Mouse (Mus musculus): ENCODE measurements around the gene Gpatch3. TPM values are rescaled to one million over a fixed set of nuclear protein-coding genes. Genes with fewer than 3 reads are reported as not detected.

The Gpatch3 gene
- polyA plus RNA-seq, 2 experiments = 8.0 to 8.1 TPM

DNA sequence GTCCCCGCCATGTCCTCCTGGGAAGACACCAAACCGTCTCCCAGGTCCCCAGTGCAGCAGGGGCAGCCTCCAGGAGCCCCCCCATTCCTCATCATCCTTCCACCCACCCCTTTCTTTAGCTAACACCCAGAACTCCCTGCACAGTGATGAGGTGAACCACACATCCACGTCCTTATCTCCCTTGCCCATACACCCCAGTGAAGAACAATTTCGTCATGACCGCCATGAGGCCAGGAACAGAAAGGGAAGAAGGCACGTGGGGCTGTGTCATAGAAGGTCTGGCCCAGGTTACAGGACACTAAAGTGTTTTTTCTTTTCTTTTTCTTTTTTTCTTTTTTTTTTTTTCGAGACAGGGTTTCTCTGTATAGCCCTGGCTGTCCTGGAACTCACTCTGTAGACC is 50.3 kb downstream of the Gpatch3 start:
- H3K27ac ChIP-seq (replicated peaks; ENCODE audit: low read depth, low read length) = no peak overlapping the region
- peaks cover 51% of the 10 kb centered on the region for H3K36me3 ChIP-seq (ENCODE audit: control insufficient read depth, insufficient read depth, low read length)
- TF ChIP-seq POLR2A (IDR thresholded peaks at IDR 0.05; ENCODE audit: borderline replicate concordance, extremely low read depth, insufficient read depth, insufficient read length) = no peak
- no peak overlapping the region for H3K4me3 ChIP-seq (replicated peaks; ENCODE audit: low read length)
- H3K9ac ChIP-seq (ENCODE audit: low read depth, low read length, severe bottlenecking) = no peak overlapping the region
- H3K4me2 ChIP-seq (replicated peaks; ENCODE audit: low read depth, low read length, severe bottlenecking) = no peak overlapping the region
- ATAC-seq (ENCODE audit: low FRiP score, low read depth) (no peak), DNase-seq (ENCODE audit: low spot score) (no peak)
- no peaks in the 10 kb centered on the region for H3K9me3 ChIP-seq (ENCODE audit: control insufficient read depth, low read length)
- H3K27me3 ChIP-seq (ENCODE audit: control insufficient read depth, insufficient read depth, low read length) = no peaks in the 10 kb centered on the region
- 93% methylated on average over 7 of the region's 7 CpGs for WGBS
- no peaks in the 10 kb centered on the region for H3K4me1 ChIP-seq (ENCODE audit: control insufficient read depth, insufficient read depth, low read length)

DNA sequence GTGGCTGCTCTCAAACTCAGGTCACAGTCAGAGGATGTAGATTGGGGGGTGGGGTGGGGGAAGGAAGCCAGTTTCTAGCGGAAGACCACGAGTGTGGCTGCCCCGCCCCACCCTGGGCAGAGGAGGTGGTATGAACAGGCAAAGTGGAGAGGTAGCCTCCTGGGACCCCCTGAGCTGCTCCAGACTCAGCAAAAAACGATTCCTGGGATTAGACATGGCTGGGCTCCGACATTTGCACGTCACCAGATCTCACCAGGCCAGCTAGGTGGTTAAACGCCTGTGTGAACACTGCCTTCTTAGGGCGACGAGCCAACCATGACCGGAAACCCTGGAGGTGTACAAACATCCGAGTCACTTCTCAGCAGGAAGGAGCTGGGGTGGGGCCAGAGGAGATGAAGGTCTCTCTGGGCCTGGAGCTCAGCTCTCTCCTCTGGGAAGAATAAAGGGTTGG is 51.1 kb downstream of the Gpatch3 start:
- H3K9ac ChIP-seq (ENCODE audit: low read depth, low read length, severe bottlenecking) = no peak overlapping the region
- 68% methylated on average over 11 of the region's 11 CpGs for WGBS
- ATAC-seq (ENCODE audit: low FRiP score, low read depth) (no peak), DNase-seq (ENCODE audit: low spot score) (no peak)
- H3K4me3 ChIP-seq (replicated peaks; ENCODE audit: low read length) = no peak overlapping the region
- no peaks in the 10 kb centered on the region for H3K9me3 ChIP-seq (ENCODE audit: control insufficient read depth, low read length)
- no peaks in the 10 kb centered on the region for H3K4me1 ChIP-seq (ENCODE audit: control insufficient read depth, insufficient read depth, low read length)
- no peaks in the 10 kb centered on the region for H3K27me3 ChIP-seq (ENCODE audit: control insufficient read depth, insufficient read depth, low read length)
- H3K27ac ChIP-seq (replicated peaks; ENCODE audit: low read depth, low read length) = no peak overlapping the region
- H3K36me3 ChIP-seq (ENCODE audit: control insufficient read depth, insufficient read depth, low read length) = peaks cover 46% of the 10 kb centered on the region
- TF ChIP-seq POLR2A (IDR thresholded peaks at IDR 0.05; ENCODE audit: borderline replicate concordance, extremely low read depth, insufficient read depth, insufficient read length) = no peak
- H3K4me2 ChIP-seq (replicated peaks; ENCODE audit: low read depth, low read length, severe bottlenecking) = no peak overlapping the region

DNA sequence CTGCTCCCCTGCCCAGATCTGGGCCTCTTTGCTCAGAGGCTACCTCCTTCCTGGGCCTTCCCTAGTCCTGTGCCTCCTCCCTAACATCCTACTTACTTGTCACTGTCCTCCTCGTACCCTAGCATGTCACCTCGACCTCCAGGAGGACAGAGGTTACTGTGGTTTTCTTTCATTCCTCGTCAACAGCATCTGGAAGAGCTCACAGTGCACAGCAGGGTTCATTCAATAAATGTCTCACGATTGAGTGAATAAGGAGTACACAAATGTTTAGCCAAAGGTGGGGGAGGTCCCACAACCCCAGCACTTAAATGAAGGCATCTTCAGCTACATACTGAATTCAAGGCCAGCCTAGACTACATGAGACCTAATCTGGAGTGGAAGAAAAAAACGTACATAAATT is 51.7 kb downstream of the Gpatch3 start:
- no peak for TF ChIP-seq POLR2A (IDR thresholded peaks at IDR 0.05; ENCODE audit: borderline replicate concordance, extremely low read depth, insufficient read depth, insufficient read length)
- 43% methylated on average over 5 of the region's 5 CpGs for WGBS
- Histone ChIP-seq H3K36me3 (ENCODE audit: control insufficient read depth, insufficient read depth, low read length) (peaks cover 42% of the 10 kb centered on the region), H3K4me1 (ENCODE audit: control insufficient read depth, insufficient read depth, low read length) (0 out of 2 replicates have a peak, but pooled peaks cover under 1% of the 10 kb centered on the region), H3K9ac (ENCODE audit: low read depth, low read length, severe bottlenecking) (no peak overlapping the region), H3K4me2 (replicated peaks; ENCODE audit: low read depth, low read length, severe bottlenecking) (no peak overlapping the region), H3K27ac (replicated peaks; ENCODE audit: low read depth, low read length) (no peak overlapping the region), H3K27me3 (ENCODE audit: control insufficient read depth, insufficient read depth, low read length) (no peaks in the 10 kb centered on the region), H3K9me3 (ENCODE audit: control insufficient read depth, low read length) (no peaks in the 10 kb centered on the region), H3K4me3 (replicated peaks; ENCODE audit: low read length) (no peak overlapping the region)
- ATAC-seq (ENCODE audit: low FRiP score, low read depth) (no peak), DNase-seq (ENCODE audit: low spot score) (no peak)

DNA sequence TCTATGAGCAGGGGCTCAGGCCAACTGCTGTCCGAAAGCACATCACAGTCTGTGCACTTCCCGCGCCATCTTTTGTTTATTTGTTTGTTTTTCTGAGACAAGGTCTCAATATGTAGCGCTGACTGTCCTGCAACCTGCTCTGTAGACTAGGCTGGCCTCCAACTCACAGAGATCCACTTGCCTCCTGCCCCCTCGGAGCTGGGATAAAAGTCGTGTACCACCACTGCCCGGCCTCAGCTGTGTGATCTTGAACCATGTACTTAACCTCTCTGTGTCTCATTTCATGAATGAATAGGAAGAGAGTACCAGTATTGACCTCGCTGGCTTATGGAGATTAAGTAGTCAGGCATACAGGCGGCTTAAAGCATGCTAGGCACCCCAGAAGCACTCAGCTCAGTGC is 52.1 kb downstream of the Gpatch3 start:
- H3K4me3 ChIP-seq (replicated peaks; ENCODE audit: low read length) = no peak overlapping the region
- no peak overlapping the region for H3K4me2 ChIP-seq (replicated peaks; ENCODE audit: low read depth, low read length, severe bottlenecking)
- H3K4me1 ChIP-seq (ENCODE audit: control insufficient read depth, insufficient read depth, low read length) = peaks cover 4% of the 10 kb centered on the region
- H3K27me3 ChIP-seq (ENCODE audit: control insufficient read depth, insufficient read depth, low read length) = no peaks in the 10 kb centered on the region
- no peaks in the 10 kb centered on the region for H3K9me3 ChIP-seq (ENCODE audit: control insufficient read depth, low read length)
- DNase-seq (ENCODE audit: low spot score) = no peak
- no peak overlapping the region for H3K9ac ChIP-seq (ENCODE audit: low read depth, low read length, severe bottlenecking)
- 93% methylated on average over 9 of the region's 9 CpGs for WGBS
- peaks cover 40% of the 10 kb centered on the region for H3K36me3 ChIP-seq (ENCODE audit: control insufficient read depth, insufficient read depth, low read length)
- H3K27ac ChIP-seq (replicated peaks; ENCODE audit: low read depth, low read length) = no peak overlapping the region
- no peak for ATAC-seq (ENCODE audit: low FRiP score, low read depth)
- TF ChIP-seq POLR2A (IDR thresholded peaks at IDR 0.05; ENCODE audit: borderline replicate concordance, extremely low read depth, insufficient read depth, insufficient read length) = no peak

DNA sequence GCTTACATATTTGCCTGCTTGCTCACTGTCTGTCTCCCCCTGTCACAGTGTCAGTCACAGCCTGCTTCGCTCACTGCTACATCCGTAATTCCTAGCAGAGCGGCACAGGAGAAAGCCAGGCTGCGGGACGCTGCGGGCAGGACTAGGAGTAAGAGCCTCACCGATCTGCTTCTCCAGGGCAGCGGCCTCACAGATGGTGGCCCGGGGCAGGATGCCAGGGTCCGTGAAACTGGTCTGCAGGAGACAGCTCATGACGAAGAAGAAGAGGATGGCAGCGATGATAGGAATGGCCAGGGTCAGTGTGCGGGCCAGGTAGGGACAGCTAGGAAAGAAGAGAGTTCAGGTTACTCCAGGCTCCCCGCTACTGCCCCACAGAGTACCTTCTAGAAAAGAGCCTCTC is 52.5 kb downstream of the Gpatch3 start:
- 94% methylated on average over 14 of the region's 14 CpGs for WGBS
- no peak overlapping the region for H3K27ac ChIP-seq (replicated peaks; ENCODE audit: low read depth, low read length)
- H3K36me3 ChIP-seq (ENCODE audit: control insufficient read depth, insufficient read depth, low read length) = peaks cover 40% of the 10 kb centered on the region
- no peaks in the 10 kb centered on the region for H3K9me3 ChIP-seq (ENCODE audit: control insufficient read depth, low read length)
- H3K27me3 ChIP-seq (ENCODE audit: control insufficient read depth, insufficient read depth, low read length) = no peaks in the 10 kb centered on the region
- H3K4me1 ChIP-seq (ENCODE audit: control insufficient read depth, insufficient read depth, low read length) = peaks cover 8% of the 10 kb centered on the region
- ATAC-seq (ENCODE audit: low FRiP score, low read depth) = no peak
- H3K9ac ChIP-seq (ENCODE audit: low read depth, low read length, severe bottlenecking) = no peak overlapping the region
- H3K4me3 ChIP-seq (replicated peaks; ENCODE audit: low read length) = no peak overlapping the region
- no peak for DNase-seq (ENCODE audit: low spot score)
- H3K4me2 ChIP-seq (replicated peaks; ENCODE audit: low read depth, low read length, severe bottlenecking) = no peak overlapping the region
- no peak for TF ChIP-seq POLR2A (IDR thresholded peaks at IDR 0.05; ENCODE audit: borderline replicate concordance, extremely low read depth, insufficient read depth, insufficient read length)

DNA sequence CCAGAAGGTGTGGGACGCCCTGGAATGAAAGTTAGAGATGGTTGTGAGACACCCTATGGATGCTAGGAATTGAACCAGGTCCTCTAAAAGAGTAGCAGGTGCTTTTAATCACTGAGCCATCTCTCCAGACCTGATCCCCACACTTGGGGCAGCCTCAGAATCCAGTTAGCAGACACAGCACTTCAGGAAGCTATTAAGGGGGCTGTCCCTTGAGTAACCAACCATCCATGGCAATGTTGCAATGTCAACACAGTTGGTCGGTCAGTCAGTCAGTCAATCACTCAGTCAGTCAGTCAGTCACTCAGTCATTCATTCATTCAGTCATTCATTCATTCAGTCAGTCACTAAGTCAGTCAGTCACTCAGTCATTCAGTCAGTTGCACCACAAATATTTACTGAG is 54.0 kb downstream of the Gpatch3 start:
- Histone ChIP-seq H3K9me3 (ENCODE audit: control insufficient read depth, low read length) (no peaks in the 10 kb centered on the region), H3K27me3 (ENCODE audit: control insufficient read depth, insufficient read depth, low read length) (no peaks in the 10 kb centered on the region), H3K4me1 (ENCODE audit: control insufficient read depth, insufficient read depth, low read length) (peaks cover 13% of the 10 kb centered on the region), H3K9ac (ENCODE audit: low read depth, low read length, severe bottlenecking) (no peak overlapping the region), H3K4me3 (replicated peaks; ENCODE audit: low read length) (no peak overlapping the region), H3K36me3 (ENCODE audit: control insufficient read depth, insufficient read depth, low read length) (peaks cover 39% of the 10 kb centered on the region), H3K27ac (replicated peaks; ENCODE audit: low read depth, low read length) (no peak overlapping the region), H3K4me2 (replicated peaks; ENCODE audit: low read depth, low read length, severe bottlenecking) (no peak overlapping the region)
- ATAC-seq (ENCODE audit: low FRiP score, low read depth) = no peak
- no peak for DNase-seq (ENCODE audit: low spot score)
- 78% methylated on average over 2 of the region's 2 CpGs for WGBS
- no peak for TF ChIP-seq POLR2A (IDR thresholded peaks at IDR 0.05; ENCODE audit: borderline replicate concordance, extremely low read depth, insufficient read depth, insufficient read length)
